Mouse (Mus musculus) ES-Bruce4 (cell line): ENCODE measurements around the gene Ctr9.

Experiments
- CTCF ChIP-seq: IDR thresholded peaks from one replicate; pipeline ENCODE4 v1.8.1; 2011; ENCODE audit warnings: low read depth, low read length
- EP300 ChIP-seq: IDR thresholded peaks from 2 replicates; pipeline ENCODE4 v1.6.1; 2011; ENCODE audit warnings: low read depth, low read length; ENCODE audit not compliant: insufficient read depth
- POLR2A ChIP-seq: IDR thresholded peaks from one replicate; pipeline ENCODE4 v1.8.1; 2011; ENCODE audit warnings: low read length; ENCODE audit not compliant: insufficient read depth

GRCm38 (mm10) chr7:111055221-111055620, 26.5 kb downstream of the Ctr9 start:
- TF ChIP-seq CTCF (no peak), POLR2A (no peak), EP300 (no peak)
